Mouse (Mus musculus) spleen, postnatal 14 days (tissue): ENCODE measurements around the gene Crisp3.
"Not testable (repeated sequence)": the region's sequence is repeated elsewhere in the genome, so short reads cannot be mapped to it uniquely, and the experiment has no call there.

Experiments used
- DNase-seq, 2 experiments: peaks; one replicate each; pipeline ENCODE4 v3.0.0; 2021 to 2022; ENCODE audit warnings: low spot score in 2 of 2

Crisp3 gene

DNA sequence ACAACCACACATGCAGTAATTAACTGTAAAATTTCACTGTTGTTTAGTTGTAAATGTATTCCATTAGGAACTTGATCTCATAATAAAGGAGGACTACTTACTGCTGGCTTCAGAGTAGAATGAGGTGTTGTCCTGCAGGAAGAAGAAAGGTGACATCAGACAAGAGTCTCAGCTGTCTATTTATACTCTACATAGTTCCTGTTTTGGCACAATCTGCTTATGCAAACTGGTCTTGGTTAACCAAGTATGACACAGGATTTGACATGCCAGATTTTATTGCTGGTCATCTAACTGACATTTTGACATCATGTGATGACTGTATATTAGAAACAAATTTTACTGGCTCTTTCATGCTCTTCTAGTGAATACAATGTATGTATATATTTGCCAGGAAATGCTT is at the start of gene Crisp3:
Gene Crisp3 (minus strand): TSS at position 154 of the 400 bp plus-strand sequence.
- no peak for DNase-seq

DNA sequence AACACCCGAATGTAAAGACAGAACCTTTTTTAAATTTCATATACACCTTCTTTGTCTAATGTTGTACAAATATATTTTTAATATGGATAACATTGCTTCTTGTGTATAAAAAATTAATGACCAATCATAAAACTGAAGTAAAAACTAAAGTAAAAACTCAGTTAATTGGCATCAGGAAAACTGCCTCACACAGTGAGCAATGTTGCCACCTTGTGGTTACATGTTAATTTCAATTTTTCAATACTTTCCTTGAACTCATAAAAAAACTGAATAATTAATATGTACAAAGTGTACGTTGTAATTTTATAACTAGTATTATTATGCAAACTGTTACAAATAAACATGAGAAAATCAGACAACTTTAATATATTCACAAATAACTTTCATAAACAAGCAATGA is 43.3 kb upstream of the Crisp3 start:
- DNase-seq: no peak

DNA sequence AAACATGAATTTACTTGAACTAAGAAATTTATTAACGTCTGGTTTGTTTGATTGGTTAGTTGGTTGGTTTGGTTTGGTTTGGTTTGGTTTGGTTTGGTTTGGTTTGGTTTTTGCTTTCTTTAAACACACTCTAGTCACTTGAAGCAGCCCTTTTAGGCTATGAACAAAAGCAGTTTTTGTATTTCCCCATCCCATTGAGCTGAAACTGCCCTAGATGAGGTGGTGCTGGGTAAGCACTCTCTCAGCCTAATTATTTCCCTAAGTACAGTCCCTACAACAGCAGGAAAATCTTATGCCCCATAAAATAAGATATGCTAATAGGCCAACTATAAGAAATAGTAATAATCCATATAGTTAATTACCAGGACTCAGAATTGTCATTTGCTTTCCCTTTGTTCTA is 33.4 kb upstream of the Crisp3 start:
- DNase-seq: no peak

DNA sequence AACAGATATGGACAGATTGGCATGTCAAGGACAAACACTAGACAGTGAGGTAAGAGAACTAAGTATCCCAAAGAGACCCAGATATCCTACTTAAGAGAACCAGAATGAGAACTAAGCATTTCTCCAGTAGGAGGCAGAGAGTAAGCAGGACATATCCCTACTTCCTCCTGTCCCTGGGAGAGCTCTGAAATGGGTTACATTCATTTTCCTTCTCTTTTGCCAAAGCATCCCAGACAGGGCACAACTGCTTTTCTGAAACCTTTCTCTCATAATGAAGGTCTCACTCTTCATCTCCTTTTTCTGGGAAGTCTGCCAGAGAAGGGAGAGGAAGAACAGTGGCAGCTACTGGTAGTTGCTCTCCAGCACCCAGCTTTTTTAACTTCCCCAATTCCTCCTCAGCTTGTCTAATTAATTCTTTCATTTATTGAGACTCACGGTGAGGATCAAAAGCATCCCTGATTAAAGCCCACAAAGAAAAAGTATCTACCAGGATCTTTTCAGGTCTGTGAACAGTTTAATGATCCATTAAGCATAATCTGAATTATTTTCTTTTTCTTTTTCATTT is 32.9 kb upstream of the Crisp3 start:
- DNase-seq: no peak

DNA sequence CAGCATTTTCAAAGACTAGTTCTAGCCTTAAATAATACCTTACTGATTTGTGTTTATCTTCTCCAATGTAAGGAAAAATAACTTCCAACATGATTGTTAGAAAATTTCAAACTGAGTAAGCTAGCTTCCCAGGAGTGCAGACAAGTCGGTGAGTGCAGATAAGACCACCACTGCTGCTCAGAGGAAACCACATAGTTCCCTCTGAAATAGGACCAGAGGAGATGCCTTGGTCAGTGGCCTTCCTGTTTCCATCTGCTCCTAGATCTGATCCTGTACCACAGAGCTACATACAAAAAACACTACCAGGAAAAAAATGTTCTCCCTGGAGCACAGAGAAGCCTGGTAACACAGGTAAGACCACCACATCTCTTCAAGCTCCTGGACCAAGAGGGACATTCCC is 10.4 kb upstream of the Crisp3 start:
- DNase-seq: no peak

DNA sequence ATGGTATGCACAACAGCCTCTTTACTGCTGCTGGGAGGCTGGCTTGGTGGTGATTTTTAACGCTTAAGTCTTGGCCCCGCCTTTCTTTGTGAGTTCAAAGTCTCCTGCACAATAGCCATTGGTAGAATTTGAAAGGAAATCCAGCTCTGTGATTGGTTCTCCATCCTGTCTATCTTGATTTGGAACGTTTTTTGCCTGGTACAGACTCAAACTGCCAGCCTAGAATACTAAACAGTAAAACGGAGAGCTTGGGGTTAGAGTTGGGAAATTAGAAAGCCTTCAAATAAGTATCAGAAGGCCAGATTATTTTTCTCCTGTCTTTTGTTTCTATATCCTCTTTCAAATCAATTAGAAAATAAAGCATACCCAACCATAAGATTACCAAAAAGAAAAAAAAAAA is 33.5 kb downstream of the Crisp3 start, which contains the start of gene Pgk2:
Gene Pgk2 (minus strand): TSS at position 101 of the 400 bp plus-strand sequence.
- no peak for DNase-seq

DNA sequence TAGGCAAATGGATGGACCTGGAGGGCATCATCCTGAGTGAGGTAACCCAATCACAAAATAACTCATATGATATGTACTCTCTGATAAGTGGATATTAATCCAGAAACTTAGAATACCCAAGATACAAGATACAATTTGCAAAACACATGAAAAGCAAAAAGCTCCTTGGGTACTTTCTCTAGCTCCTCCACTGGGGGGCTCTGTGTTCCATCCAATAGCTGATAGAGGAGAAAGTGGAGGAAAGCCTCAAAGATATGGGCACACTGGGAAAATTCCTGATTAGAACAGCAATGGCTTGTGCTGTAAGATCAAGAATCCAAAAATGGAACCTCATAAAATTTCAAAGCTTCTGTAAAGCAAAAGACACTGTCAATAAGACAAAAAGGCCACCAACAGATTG is 40.3 kb downstream of the Crisp3 start:
- DNase-seq: not testable (repeated sequence)

DNA sequence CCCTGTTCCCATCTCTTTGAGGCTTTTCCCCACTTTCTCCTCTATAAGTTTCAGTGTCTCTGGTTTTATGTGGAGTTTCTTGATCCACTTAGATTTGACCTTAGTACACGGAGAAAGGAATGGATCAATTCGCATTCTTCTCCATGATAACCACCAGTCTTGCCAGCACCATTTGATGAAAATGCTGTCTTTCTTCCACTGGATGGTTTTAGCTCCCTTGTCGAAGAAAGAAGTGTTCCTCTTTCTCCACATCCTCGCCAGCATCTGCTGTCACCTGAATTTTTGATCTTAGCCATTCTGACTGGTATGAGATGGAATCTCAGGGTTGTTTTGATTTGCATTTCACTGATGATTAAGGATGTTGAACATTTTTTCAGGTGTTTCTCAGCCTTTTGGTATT is 51.9 kb downstream of the Crisp3 start:
- not testable (repeated sequence) for DNase-seq
